Mouse (Mus musculus): Measurements from ENCODE around the gene Pla2g1b. TPM values are rescaled to one million over a fixed set of nuclear protein-coding genes. Genes with fewer than 3 reads are reported as not detected.
"Not testable (repeated sequence)": the region's sequence is repeated elsewhere in the genome, so short reads cannot be mapped to it uniquely, and the experiment has no call there.

The Pla2g1b gene
- polyA plus RNA-seq, 1 experiment from 2014 or later, result not detected

DNA sequence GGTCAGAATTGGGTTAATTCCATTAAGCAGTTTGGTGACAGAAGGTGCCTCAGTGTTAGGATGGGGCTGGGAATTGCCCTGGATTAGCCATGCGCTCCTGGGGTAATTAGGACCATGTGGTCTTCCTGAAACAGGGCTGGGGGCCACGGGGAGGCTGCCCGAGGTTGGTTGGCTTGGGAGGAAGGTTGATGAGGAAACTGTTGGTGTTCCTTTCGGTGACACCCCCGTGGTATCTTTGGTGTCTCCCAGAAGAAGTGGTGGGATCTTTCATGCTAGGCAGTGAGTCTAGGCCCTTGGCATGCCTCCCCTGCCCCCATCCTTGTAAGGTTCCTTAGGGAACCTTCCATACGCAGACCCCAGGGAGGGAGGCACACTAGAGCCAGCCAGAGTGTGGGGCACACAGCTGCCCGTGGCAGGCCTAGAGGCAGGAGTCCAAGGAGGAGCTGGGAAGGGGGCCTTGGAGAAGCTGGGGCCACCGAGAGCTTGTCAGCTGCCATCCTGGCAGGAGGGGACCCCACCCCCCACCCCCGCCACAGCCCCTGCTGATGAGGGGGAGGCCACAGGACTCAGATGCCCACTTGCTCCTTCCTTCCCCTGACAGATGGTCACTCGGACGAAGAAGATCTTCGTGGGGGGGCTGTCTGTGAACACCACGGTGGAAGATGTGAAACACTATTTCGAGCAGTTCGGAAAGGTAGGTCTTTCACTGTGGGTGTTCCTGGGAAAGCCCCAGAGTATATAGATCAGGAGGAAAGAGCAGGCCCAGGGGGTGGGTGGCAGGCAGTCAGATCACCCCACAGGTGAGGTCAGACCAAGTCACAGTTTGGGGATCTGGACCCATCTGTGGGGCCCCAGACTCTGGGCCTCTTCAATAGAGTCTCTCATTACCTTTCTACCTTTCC is 31.0 kb upstream of the Pla2g1b start:
- Histone ChIP-seq H3K27me3 (peaks cover 90% of the 10 kb centered on the region), H3K4me1 (replicated peaks) (0 out of 2 replicates have a peak, but pooled peaks cover 6% of the 10 kb centered on the region), H3K27ac (no peak overlapping the region), H3K36me3 (no peaks in the 10 kb centered on the region), H3K4me2 (no peak overlapping the region), H3K9ac (no peak overlapping the region), H3K9me3 (replicated peaks) (no peaks in the 10 kb centered on the region), H3K4me3 (replicated peaks) (no peak overlapping the region)
- ATAC-seq (ENCODE audit: low read depth), result no peak
- WGBS (ENCODE audit: insufficient replicate concordance), result 51% methylated on average over 15 of the region's 15 CpGs
- DNase-seq, result no peak

DNA sequence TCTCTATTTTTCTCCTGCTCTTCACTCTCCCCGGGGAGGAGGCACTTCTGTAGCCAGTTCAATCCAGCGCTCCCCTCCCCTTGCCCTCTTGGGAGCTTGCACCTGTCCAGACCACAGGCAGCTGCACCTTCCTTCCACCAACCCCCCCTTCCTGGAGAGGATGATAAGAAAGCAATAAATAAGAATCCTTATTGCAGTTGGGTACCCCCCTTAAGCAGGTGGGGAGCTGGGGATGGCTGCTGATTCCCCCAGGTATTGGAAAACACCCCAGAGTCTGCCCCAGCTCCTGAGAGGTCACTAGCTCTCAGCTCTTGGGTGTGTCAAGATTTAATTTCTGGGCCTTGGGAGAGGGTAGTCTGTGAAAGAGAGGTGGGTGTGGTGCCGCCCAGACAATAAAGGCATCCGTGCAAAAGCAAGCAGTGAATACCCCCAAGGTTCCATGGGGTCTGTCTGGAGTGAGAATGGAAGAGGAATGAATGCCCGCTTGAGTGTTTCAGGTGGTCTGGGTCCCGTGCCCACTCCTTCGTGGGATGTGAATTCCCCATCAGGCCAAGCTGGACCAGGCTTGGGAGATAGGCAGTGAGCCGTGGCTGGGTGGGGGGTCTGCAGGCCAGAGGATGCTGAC is 30.2 kb upstream of the Pla2g1b start:
- DNase-seq, result no peak

DNA sequence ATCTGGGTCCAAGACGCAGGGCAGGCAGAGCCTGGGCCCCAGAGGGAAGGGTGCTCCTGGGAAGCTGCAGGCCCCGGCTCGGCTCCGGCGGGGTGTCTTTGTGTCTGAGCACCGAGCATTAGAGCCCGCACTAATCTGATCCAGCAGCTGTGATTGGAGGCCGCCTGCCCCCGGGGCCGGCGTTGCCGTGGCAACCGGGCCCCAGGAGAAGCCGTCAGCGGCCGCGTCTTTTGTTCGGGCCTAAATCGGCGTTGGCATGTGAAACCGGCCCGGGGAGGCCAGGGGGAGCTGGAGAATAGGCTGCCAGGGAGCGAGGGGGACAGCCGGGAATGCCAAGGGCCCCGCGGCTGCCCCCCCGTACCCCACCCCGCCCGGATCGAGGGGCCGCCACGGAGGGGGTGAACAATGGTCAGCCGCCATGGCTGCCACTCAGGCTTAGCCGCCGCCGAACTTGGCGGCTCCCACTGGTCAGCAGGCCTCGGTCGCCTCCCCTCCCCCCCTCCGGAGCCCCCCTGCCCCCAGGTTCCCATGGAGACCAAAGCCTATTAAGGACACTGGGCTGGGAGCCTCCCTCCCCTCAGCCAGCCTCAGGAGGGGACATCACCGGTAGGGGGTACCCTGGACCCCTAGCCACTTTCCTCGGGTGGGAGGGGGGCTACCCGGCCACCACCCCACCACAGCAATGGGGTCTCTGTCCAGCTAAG is 29.5 kb upstream of the Pla2g1b start:
- no peak overlapping the region for H3K9ac ChIP-seq
- ATAC-seq (ENCODE audit: low read depth), result no peak

More for the DNA sequence above, 30.2 kb upstream of the Pla2g1b start:
- 29% methylated on average over 8 of the region's 8 CpGs for WGBS (ENCODE audit: insufficient replicate concordance)
- Histone ChIP-seq H3K27me3 (peaks cover 82% of the 10 kb centered on the region), H3K9me3 (replicated peaks) (no peaks in the 10 kb centered on the region), H3K36me3 (no peaks in the 10 kb centered on the region), H3K27ac (no peak overlapping the region), H3K4me3 (replicated peaks) (no peak overlapping the region), H3K9ac (no peak overlapping the region), H3K4me2 (peak overlapping the region; percentile 35), H3K4me1 (replicated peaks) (0 out of 2 replicates have a peak, but pooled peaks cover 6% of the 10 kb centered on the region)
- ATAC-seq (ENCODE audit: low read depth), result no peak

GRCm38 (mm10) chr5:115437242-115437944 is 28.7 kb upstream of the Pla2g1b start:
- no peaks in the 10 kb centered on the region for H3K36me3 ChIP-seq
- ATAC-seq (ENCODE audit: low read depth), result no peak
- no peak for DNase-seq
- no peak overlapping the region for H3K27ac ChIP-seq
- H3K9ac ChIP-seq, result no peak overlapping the region
- H3K27me3 ChIP-seq, result peaks cover 71% of the 10 kb centered on the region
- 57% methylated on average over 7 of the region's 7 CpGs for WGBS (ENCODE audit: insufficient replicate concordance)
- H3K4me2 ChIP-seq, result no peak overlapping the region
- no peak overlapping the region for H3K4me3 ChIP-seq (replicated peaks)
- 0 out of 2 replicates have a peak, but pooled peaks cover 6% of the 10 kb centered on the region for H3K4me1 ChIP-seq (replicated peaks)
- H3K9me3 ChIP-seq (replicated peaks), result no peaks in the 10 kb centered on the region

More for the DNA sequence above, 29.5 kb upstream of the Pla2g1b start:
- no peak overlapping the region for H3K27ac ChIP-seq
- H3K27me3 ChIP-seq, result peaks cover 75% of the 10 kb centered on the region
- no peaks in the 10 kb centered on the region for H3K9me3 ChIP-seq (replicated peaks)
- peak overlapping the region; percentile 35 for H3K4me2 ChIP-seq
- DNase-seq, result no peak
- H3K4me1 ChIP-seq (replicated peaks), result 0 out of 2 replicates have a peak, but pooled peaks cover 6% of the 10 kb centered on the region
- no peak overlapping the region; the same call in 1 of the 2 replicates for H3K4me3 ChIP-seq (replicated peaks)
- H3K36me3 ChIP-seq, result no peaks in the 10 kb centered on the region
- WGBS (ENCODE audit: insufficient replicate concordance), result 3% methylated on average over 38 of the region's 43 CpGs

- 0 out of 2 replicates have a peak, but pooled peaks cover 6% of the 10 kb centered on the region for H3K4me1 ChIP-seq (replicated peaks)
- H3K27ac ChIP-seq, result no peak overlapping the region
- no peak for ATAC-seq (ENCODE audit: low read depth)
- H3K4me3 ChIP-seq (replicated peaks), result no peak overlapping the region
- no peaks in the 10 kb centered on the region for H3K9me3 ChIP-seq (replicated peaks)
- no peak for DNase-seq
- H3K9ac ChIP-seq, result no peak overlapping the region
- H3K27me3 ChIP-seq, result peaks cover 65% of the 10 kb centered on the region
- H3K36me3 ChIP-seq, result 0 out of 2 replicates have a peak, but pooled peaks cover 2% of the 10 kb centered on the region
- 29% methylated on average over 2 of the region's 2 CpGs for WGBS (ENCODE audit: insufficient replicate concordance)
- no peak overlapping the region for H3K4me2 ChIP-seq
These were observed 28.1 kb upstream of the Pla2g1b start for GRCm38 (mm10) chr5:115437945-115438315.

DNA sequence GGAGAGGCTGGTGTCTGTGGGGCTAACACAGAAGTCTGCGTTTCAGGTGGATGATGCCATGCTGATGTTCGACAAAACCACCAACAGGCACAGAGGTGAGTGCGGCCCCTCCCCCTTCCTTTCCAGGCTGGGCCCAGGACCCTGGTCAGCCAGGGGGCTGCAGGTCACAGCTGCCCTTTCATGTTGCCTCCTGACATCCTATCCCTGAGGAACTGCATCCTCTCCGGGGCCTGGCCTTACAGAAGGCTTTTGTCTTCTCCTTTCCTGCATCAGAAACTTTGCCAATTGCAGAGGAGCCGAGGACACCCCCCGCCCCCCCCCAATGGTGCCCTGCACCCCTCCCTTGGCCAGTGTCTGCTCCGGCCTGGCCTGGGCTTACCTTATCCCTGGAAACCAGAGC is 27.4 kb upstream of the Pla2g1b start:
- H3K4me1 ChIP-seq (replicated peaks), result 0 out of 2 replicates have a peak, but pooled peaks cover 6% of the 10 kb centered on the region
- H3K27ac ChIP-seq, result no peak overlapping the region
- no peak overlapping the region for H3K9ac ChIP-seq
- 50% methylated on average over 7 of the region's 7 CpGs for WGBS (ENCODE audit: insufficient replicate concordance)
- 0 out of 2 replicates have a peak, but pooled peaks cover 2% of the 10 kb centered on the region for H3K36me3 ChIP-seq
- no peak for DNase-seq
- peaks cover 59% of the 10 kb centered on the region for H3K27me3 ChIP-seq
- no peak overlapping the region for H3K4me2 ChIP-seq
- ATAC-seq (ENCODE audit: low read depth), result no peak
- no peak overlapping the region for H3K4me3 ChIP-seq (replicated peaks)
- H3K9me3 ChIP-seq (replicated peaks), result no peaks in the 10 kb centered on the region

DNA sequence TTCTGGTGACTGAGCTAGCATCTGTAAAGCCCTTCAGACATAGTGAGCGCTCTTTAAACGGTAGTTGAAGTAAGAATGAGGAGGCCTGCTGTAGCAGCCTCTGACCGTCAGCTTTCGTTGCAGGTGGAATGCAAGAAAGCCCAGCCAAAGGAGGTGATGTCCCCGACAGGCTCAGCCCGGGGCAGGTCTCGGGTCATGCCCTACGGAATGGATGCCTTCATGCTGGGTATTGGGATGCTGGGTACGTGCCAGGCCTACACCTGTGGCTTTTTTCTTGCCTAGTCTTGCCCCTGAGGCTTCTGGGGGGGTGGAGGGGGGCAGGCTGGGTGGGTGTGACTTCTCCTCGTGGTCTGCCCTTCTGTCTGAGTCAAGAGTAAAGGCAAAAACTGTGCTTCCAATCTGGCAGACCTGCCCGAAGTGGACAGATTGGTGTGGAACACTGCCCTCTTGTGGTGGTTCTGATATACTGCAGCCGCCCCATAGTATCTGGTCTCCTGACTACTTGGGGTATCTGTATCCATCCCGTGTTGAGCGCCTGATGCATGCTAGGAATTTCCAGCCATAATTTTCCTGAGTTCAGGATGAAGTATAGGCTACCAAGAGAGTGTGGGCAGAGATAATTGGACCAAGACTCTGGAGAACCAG is 24.7 kb upstream of the Pla2g1b start:
- no peak for ATAC-seq (ENCODE audit: low read depth)
- 0 out of 2 replicates have a peak, but pooled peaks cover 6% of the 10 kb centered on the region for H3K4me1 ChIP-seq (replicated peaks)
- WGBS (ENCODE audit: insufficient replicate concordance), result 45% methylated on average over 14 of the region's 14 CpGs
- peaks cover 33% of the 10 kb centered on the region for H3K27me3 ChIP-seq
- H3K9ac ChIP-seq, result no peak overlapping the region
- no peak overlapping the region for H3K4me2 ChIP-seq
- no peak overlapping the region for H3K27ac ChIP-seq
- H3K4me3 ChIP-seq (replicated peaks), result no peak overlapping the region
- H3K9me3 ChIP-seq (replicated peaks), result no peaks in the 10 kb centered on the region
- peak; percentile 49 for DNase-seq
- 0 out of 2 replicates have a peak, but pooled peaks cover 2% of the 10 kb centered on the region for H3K36me3 ChIP-seq

GRCm38 (mm10) chr5:115442663-115443062 is 23.4 kb upstream of the Pla2g1b start:
- DNase-seq, result peak; percentile 17
- not testable (repeated sequence) for H3K4me2 ChIP-seq; H3K9me3 ChIP-seq (replicated peaks); ATAC-seq (ENCODE audit: low read depth); H3K4me3 ChIP-seq (replicated peaks); H3K27ac ChIP-seq; H3K36me3 ChIP-seq; H3K4me1 ChIP-seq (replicated peaks); H3K9ac ChIP-seq
- H3K27me3 ChIP-seq, result peaks cover 19% of the 10 kb centered on the region
- 44% methylated on average over 5 of the region's 5 CpGs for WGBS (ENCODE audit: insufficient replicate concordance)

GRCm38 (mm10) chr5:115444130-115444529 is 21.9 kb upstream of the Pla2g1b start:
- H3K9ac ChIP-seq, result no peak overlapping the region
- DNase-seq (no peak), ATAC-seq (ENCODE audit: low read depth) (no peak)
- no peaks in the 10 kb centered on the region for H3K9me3 ChIP-seq (replicated peaks)
- no peak overlapping the region for H3K27ac ChIP-seq
- no peak overlapping the region for H3K4me3 ChIP-seq (replicated peaks)
- peaks cover 5% of the 10 kb centered on the region; the same call in 1 of the 2 replicates for H3K27me3 ChIP-seq
- no peaks in the 10 kb centered on the region; the same call in 1 of the 2 replicates for H3K4me1 ChIP-seq (replicated peaks)
- H3K36me3 ChIP-seq, result 0 out of 2 replicates have a peak, but pooled peaks cover 2% of the 10 kb centered on the region
- H3K4me2 ChIP-seq, result no peak overlapping the region
- WGBS (ENCODE audit: insufficient replicate concordance), result 76% methylated on average over 11 of the region's 11 CpGs

- Histone ChIP-seq H3K9me3 (replicated peaks) (no peaks in the 10 kb centered on the region), H3K4me1 (replicated peaks) (peaks cover 8% of the 10 kb centered on the region; the same call in 1 of the 2 replicates), H3K27ac (no peak overlapping the region), H3K36me3 (0 out of 2 replicates have a peak, but pooled peaks cover 2% of the 10 kb centered on the region), H3K9ac (no peak overlapping the region), H3K4me3 (replicated peaks) (no peak overlapping the region), H3K27me3 (no peaks in the 10 kb centered on the region; the same call in 1 of the 2 replicates), H3K4me2 (no peak overlapping the region)
- WGBS (ENCODE audit: insufficient replicate concordance), result 75% methylated on average over 17 of the region's 17 CpGs
- no peak for ATAC-seq (ENCODE audit: low read depth)
- DNase-seq, result no peak
These were observed 19.0 kb upstream of the Pla2g1b start for GRCm38 (mm10) chr5:115447108-115447507.
